Mouse (Mus musculus) neural tube, embryonic 13.5 days (tissue): ENCODE data around the gene Asb13. TPM values are rescaled to one million over a fixed set of nuclear protein-coding genes. Genes with fewer than 3 reads are reported as not detected.

Source experiments
- polyA plus RNA-seq: library from polyadenylated mRNA; unstranded; fragments of >200 nt; fragmentation: Nextera tagmentation; extraction: Ambion mirVana; gene quantifications from 2 replicates; pipeline ENCODE4 v1.2.1, GENCODE M21; 2015

Gene Asb13
- polyA plus RNA-seq, 1 experiment from 2014 or later: 14.9 TPM

Other genes with a start within 250 kb of the Asb13 start
- gene Gdi2, start 96.0 kb upstream of the Asb13 start, polyA plus RNA-seq: 450 and 461 TPM in 2 replicates
- gene Fam208b, start 22.9 kb upstream of the Asb13 start, polyA plus RNA-seq: 15.3 and 17.3 TPM in 2 replicates
- gene Calml3, start 170.3 kb downstream of the Asb13 start, polyA plus RNA-seq: not detected in 2 replicates
- gene Calm4, start 203.7 kb downstream of the Asb13 start, polyA plus RNA-seq: not detected in 2 replicates
- gene Calm5, start 220.1 kb downstream of the Asb13 start, polyA plus RNA-seq: not detected in 2 replicates